Mouse (Mus musculus): ENCODE data around the gene Clgn. TPM values are rescaled to one million over a fixed set of nuclear protein-coding genes. Genes with fewer than 3 reads are reported as not detected.

Gene Clgn
- polyA plus RNA-seq, 1 experiment from 2014 or later: 0.25 TPM

GRCm38 (mm10) chr8:83459606-83460005, 69.9 kb downstream of the Clgn start:
- no peaks in the 10 kb centered on the region for H3K4me1 ChIP-seq
- WGBS: 67% methylated on average over 3 of the region's 3 CpGs
- no peak for ATAC-seq (replicated peaks; ENCODE audit: low FRiP score)
- H3K9ac ChIP-seq: no peak overlapping the region
- H3K27ac ChIP-seq: no peak overlapping the region
- no peaks in the 10 kb centered on the region for H3K27me3 ChIP-seq
- H3K9me3 ChIP-seq (replicated peaks): no peaks in the 10 kb centered on the region
- no peaks in the 10 kb centered on the region for H3K36me3 ChIP-seq
- H3K4me2 ChIP-seq: no peak overlapping the region
- no peak overlapping the region for H3K4me3 ChIP-seq (replicated peaks)

Other genes with a start within 250 kb of the Clgn start
- gene Tbc1d9, start 224.5 kb upstream of the Clgn start, polyA plus RNA-seq (2015; fragmentation: Nextera tagmentation; extraction: Ambion mirVana): 1.8 and 1.9 TPM in 2 replicates
- 1.0 and 1.1 TPM in 2 replicates for gene Gm10645, start 223.7 kb upstream of the Clgn start, polyA plus RNA-seq (2015; fragmentation: Nextera tagmentation; extraction: Ambion mirVana)
- gene Ucp1, start 99.5 kb upstream of the Clgn start, polyA plus RNA-seq (2015; fragmentation: Nextera tagmentation; extraction: Ambion mirVana): not detected in 2 replicates
- gene Elmod2, start 57.4 kb upstream of the Clgn start, polyA plus RNA-seq (2015; fragmentation: Nextera tagmentation; extraction: Ambion mirVana): 16.3 TPM in 2 replicates
- not detected in 2 replicates for gene Mgat4d, start 41.4 kb upstream of the Clgn start, polyA plus RNA-seq (2015; fragmentation: Nextera tagmentation; extraction: Ambion mirVana)
- gene Scoc, start 68.5 kb downstream of the Clgn start, polyA plus RNA-seq (2015; fragmentation: Nextera tagmentation; extraction: Ambion mirVana): 106 and 112 TPM in 2 replicates
- gene Olfr370, start 145.9 kb downstream of the Clgn start, polyA plus RNA-seq (2015; fragmentation: Nextera tagmentation; extraction: Ambion mirVana): not detected in 2 replicates
- gene Ndufb7, start 176.8 kb downstream of the Clgn start, polyA plus RNA-seq (2015; fragmentation: Nextera tagmentation; extraction: Ambion mirVana): 344 and 353 TPM in 2 replicates
- 577 and 605 TPM in 2 replicates for gene Tecr, start 218.1 kb downstream of the Clgn start, polyA plus RNA-seq (2015; fragmentation: Nextera tagmentation; extraction: Ambion mirVana)
- 59.1 and 60.4 TPM in 2 replicates for gene Dnajb1, start 218.3 kb downstream of the Clgn start, polyA plus RNA-seq (2015; fragmentation: Nextera tagmentation; extraction: Ambion mirVana)